Mouse (Mus musculus) cerebellum, adult 2 months (tissue): ENCODE data around the gene Ggt6.

ENCODE experiments used
- CTCF ChIP-seq: fragments of 200-500 bp; IDR thresholded peaks from 2 replicates; pipeline ENCODE4 v1.5.1; 2011; ENCODE audit warnings: low read depth, mild to moderate bottlenecking, control low read depth, low read length, moderate library complexity, borderline replicate concordance; ENCODE audit not compliant: insufficient read depth
- POLR2A ChIP-seq: fragments of 200-500 bp; IDR thresholded peaks from 2 replicates; pipeline ENCODE4 v1.6.1; 2011; ENCODE audit warnings: low read length, control low read depth, borderline replicate concordance; ENCODE audit not compliant: insufficient read depth

- TF ChIP-seq CTCF = no peak
- no peak for TF ChIP-seq POLR2A
Measured at GRCm38 (mm10) chr11:72416666-72417065, 18.7 kb upstream of the Ggt6 start.
